Mouse (Mus musculus) bone marrow macrophage, adult 2 months (primary cell): ENCODE results near the gene Bmp7.

Source experiments
- CTCF ChIP-seq: IDR thresholded peaks from 2 replicates; pipeline ENCODE4 v1.5.1; 2012; ENCODE audit warnings: low read depth, mild to moderate bottlenecking, low read length, moderate library complexity
- POLR2A ChIP-seq: IDR thresholded peaks from 2 replicates; pipeline ENCODE4 v1.6.1; 2012; ENCODE audit warnings: mild to moderate bottlenecking, low read depth, low read length, borderline replicate concordance

- TF ChIP-seq CTCF, result no peak
- TF ChIP-seq POLR2A, result no peak
Measured at GRCm38 (mm10) chr2:172840905-172841750, 99.0 kb downstream of the Bmp7 start.
